Mouse (Mus musculus) testis, postnatal 14 days (tissue): ENCODE results near the gene Pdgfra.

Source experiments
- DNase-seq: peaks from one replicate; pipeline ENCODE4 v3.0.0; 2021; ENCODE audit warnings: low spot score

Gene Pdgfra

DNA sequence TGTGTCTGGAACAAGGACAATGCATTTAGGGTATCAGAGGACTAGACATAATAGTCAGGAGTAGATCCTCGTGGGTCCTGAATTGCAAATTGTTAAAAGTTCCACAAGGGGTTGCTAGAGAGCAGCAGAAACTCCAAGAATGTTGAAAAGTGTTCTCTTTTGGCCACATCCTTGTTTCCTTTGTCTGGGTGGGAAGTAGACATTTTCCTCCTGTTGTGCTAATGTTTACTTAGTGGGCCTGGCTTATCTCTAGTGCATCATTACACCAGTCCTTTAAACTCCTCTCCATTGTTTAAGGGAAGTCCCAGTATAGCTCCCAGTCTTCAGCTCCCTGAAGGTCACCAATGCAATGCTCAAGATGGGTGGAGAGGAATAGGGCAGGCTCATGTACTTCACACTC, 57.9 kb downstream of the Pdgfra start:
- no peak for DNase-seq

DNA sequence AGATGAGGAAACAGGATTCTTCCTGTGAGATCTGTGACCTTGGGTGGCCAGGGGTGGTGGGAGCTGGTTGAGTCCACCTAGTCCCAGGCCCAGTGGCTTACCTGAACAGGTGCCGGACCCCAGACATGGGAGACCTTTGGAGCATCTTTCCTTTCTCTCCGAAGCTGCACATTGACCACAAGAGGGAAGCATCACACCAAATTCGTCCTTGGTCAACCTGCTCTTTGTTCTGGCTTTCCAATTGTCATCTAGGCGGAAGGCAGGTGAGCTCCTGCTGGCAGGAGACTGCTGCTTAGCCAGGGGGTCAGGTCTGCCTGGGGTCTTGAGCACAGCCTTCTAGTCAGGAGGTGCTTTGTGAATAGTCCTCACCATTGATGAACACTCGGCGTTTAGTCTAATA, 62.4 kb downstream of the Pdgfra start:
- DNase-seq = no peak

DNA sequence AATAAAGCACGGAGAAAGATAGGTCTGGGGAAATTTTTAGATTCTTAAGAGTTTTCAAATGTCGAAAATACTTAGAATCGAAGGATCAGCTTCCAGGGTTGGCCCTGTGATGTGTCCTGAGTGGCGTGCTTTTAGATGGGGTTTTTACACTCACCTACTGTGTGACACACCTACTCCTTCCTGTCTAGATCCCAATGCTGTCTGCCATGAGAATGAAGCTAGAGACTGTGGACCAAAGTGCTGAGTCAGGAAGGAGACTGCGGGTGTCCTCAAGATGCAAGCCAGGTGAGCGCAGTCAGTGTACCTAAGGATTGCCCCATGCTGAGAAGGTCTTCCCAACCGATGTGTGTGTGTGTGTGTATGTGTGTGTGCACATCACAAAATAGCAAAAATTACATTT, 62.8 kb downstream of the Pdgfra start:
- DNase-seq = no peak

DNA sequence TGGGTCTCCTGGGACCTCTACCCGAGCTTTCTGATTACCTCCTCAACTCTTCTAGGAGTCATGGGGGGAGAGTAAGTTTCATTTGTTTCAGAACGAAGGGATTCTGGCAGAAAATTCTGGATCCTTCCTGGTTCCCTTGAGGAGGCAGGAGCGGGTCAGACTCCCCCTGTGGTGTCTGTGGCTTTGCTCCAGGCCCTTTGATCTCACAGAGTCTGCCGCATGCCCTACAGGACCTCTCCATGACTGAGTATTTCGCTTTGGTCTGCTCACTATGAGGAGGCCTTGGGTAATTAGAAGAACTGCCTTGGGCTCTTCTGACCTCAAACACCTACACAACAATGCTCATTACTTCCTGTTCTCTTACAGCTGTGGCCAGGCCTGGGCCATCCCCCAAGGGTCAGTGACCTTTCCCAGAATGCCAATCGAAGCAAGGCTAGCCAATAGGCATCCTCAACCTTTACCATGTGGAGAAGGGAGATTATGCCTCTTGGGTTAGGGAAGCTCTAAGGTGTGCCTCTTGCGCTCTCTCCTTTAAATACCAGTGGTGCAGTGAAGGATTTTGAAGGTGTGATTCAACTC, 63.7 kb downstream of the Pdgfra start:
- no peak for DNase-seq

DNA sequence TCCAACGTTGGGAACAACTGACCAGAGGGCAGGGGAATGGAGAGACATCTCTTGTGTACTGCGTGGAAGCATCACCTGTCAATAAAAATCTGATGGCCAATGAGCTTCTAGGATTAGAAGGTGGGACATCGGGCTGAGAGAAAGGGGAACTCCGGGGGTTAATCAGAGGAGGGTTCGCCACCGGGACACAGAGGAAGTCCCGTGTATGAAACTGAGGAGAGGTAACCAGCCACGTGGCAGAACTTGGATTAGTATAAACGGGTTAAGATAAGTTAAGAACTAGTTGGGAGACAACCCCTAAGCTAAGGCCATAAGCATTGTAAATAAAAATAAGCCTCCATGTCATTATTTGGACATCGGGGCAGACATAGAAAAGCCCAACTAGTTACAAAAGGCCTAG, 69.5 kb downstream of the Pdgfra start:
- DNase-seq = no peak

DNA sequence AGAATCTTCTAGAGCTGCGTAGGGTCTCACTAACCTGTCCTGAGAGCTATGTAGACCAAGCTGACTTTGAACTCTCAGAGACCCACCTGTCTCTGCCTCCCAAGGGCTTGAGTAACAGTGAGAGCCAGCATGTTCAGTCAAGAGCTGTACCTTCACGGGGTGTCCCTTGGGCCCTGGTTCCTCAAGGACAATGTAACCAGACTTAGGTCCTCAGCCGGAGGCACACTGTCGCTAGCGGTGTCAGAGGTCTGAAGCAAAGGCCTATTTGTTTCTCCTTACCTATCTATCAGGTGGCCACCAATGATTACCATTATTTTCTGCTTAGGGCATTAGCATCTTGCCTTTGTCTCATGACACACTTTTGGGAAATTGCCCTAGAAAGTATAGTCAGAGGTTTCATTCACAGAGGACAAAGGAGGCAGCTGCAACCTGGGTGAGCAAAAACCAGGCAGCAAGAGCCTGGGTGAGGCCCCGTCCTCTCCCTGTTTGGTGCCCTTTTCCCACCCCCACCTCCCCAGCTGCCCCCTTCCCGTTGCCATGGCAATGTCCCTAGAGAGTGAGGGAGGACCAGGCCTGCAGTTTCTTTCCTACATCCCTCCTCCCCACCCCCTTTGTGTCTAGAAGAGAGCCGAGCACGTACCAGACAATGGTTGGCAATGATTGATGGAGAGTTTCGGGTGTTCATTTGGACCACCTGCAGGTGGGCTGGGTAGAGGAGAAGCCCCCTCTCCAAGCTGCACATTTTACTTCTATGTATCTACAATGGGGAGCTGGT, 70.6 kb downstream of the Pdgfra start:
- no peak for DNase-seq

DNA sequence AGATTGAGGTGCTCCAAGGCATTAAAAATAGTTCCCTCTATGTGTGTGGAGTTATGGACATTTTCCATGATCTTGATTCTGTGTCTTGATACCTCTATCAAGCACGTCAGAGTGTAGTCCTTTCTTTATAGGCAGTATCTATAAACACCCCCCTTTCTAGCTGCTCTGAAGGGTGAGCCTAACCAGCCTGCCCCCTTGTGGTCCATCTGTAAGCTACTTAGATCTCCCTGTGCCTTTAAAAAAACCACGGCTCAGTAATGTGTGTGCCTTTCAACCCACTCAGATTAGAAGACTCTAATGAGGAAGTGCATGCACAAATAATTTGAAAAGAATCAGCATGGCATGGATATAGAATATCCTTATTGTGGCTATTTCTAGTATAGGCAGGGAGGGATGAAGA, 86.3 kb downstream of the Pdgfra start:
- no peak for DNase-seq

GRCm38 (mm10) chr5:75238928-75239777, 87.1 kb downstream of the Pdgfra start:
- DNase-seq = no peak

GRCm38 (mm10) chr5:75247070-75247740, 95.1 kb downstream of the Pdgfra start:
- DNase-seq = no peak
